Mouse (Mus musculus) c-Kit-positive CD71-positive TER-119-positive erythroid progenitor cells, embryonic 14.5 days (primary cell): ENCODE measurements around the gene Cnbd2.
"Not testable (repeated sequence)": the region's sequence is repeated elsewhere in the genome, so short reads cannot be mapped to it uniquely, and the experiment has no call there.

ENCODE experiments used
- DNase-seq: peaks from one replicate; pipeline ENCODE4 v3.0.0-alpha.2; 2013; ENCODE audit warnings: low spot score

The Cnbd2 gene

GRCm38 (mm10) chr2:156381350-156381749 lies 69.3 kb downstream of the Cnbd2 start:
- DNase-seq, result no peak

GRCm38 (mm10) chr2:156392461-156393154 lies 80.5 kb downstream of the Cnbd2 start:
- peak; percentile 68 for DNase-seq

GRCm38 (mm10) chr2:156393155-156393828 lies 81.2 kb downstream of the Cnbd2 start:
- DNase-seq, result peak; percentile 23

- peak; percentile 9 for DNase-seq
These were observed 82.2 kb downstream of the Cnbd2 start for GRCm38 (mm10) chr2:156394282-156394681.

- no peak for DNase-seq
These were observed 84.0 kb downstream of the Cnbd2 start for GRCm38 (mm10) chr2:156396096-156396495.

GRCm38 (mm10) chr2:156397988-156398387 lies 85.9 kb downstream of the Cnbd2 start:
- DNase-seq, result no peak

GRCm38 (mm10) chr2:156399485-156399884 lies 87.4 kb downstream of the Cnbd2 start:
- no peak for DNase-seq

- DNase-seq, result peak; percentile 62
These were observed 89.2 kb downstream of the Cnbd2 start for GRCm38 (mm10) chr2:156401331-156401730.

GRCm38 (mm10) chr2:156402036-156402435 lies 89.9 kb downstream of the Cnbd2 start:
- DNase-seq, result no peak

- no peak for DNase-seq
These were observed 94.9 kb downstream of the Cnbd2 start for GRCm38 (mm10) chr2:156406987-156407386.

- DNase-seq, result no peak
These were observed 96.1 kb downstream of the Cnbd2 start for GRCm38 (mm10) chr2:156408168-156408567.

GRCm38 (mm10) chr2:156411348-156411747 lies 99.2 kb downstream of the Cnbd2 start:
- DNase-seq, result not testable (repeated sequence)

GRCm38 (mm10) chr2:156414996-156415395 lies 102.9 kb downstream of the Cnbd2 start:
- no peak for DNase-seq

- no peak for DNase-seq
These were observed 103.6 kb downstream of the Cnbd2 start for GRCm38 (mm10) chr2:156415674-156416073.

GRCm38 (mm10) chr2:156417194-156417593 lies 105.1 kb downstream of the Cnbd2 start:
- no peak for DNase-seq

GRCm38 (mm10) chr2:156418467-156418866 lies 106.4 kb downstream of the Cnbd2 start:
- DNase-seq, result no peak

GRCm38 (mm10) chr2:156420327-156420693 lies 108.2 kb downstream of the Cnbd2 start:
- DNase-seq, result no peak

GRCm38 (mm10) chr2:156420694-156421380 lies 108.7 kb downstream of the Cnbd2 start, which contains the start of gene Epb41l1:
TSS of gene Epb41l1 (plus strand) at chr2:156420909.
- no peak for DNase-seq

- DNase-seq, result no peak
These were observed 109.4 kb downstream of the Cnbd2 start for GRCm38 (mm10) chr2:156421381-156422110.

GRCm38 (mm10) chr2:156422631-156423030 lies 110.5 kb downstream of the Cnbd2 start:
- DNase-seq, result no peak

- no peak for DNase-seq
These were observed 111.6 kb downstream of the Cnbd2 start for GRCm38 (mm10) chr2:156423672-156424071.
